Mouse (Mus musculus): ENCODE results near the gene Gm1043. TPM values are rescaled to one million over a fixed set of nuclear protein-coding genes. Genes with fewer than 3 reads are reported as not detected.

Gm1043 gene
- 10 to 100 TPM; 17.5 to 21.6 TPM for total RNA-seq (2021)
- long read RNA-seq, experiment 1, partial matches to known transcripts: 0 of 11 reads
- long read RNA-seq, experiment 1, other reads (novel, unspliced or antisense): 10 of 11 reads
- long read RNA-seq, experiment 2, partial matches to known transcripts: 1 of 15 reads
- long read RNA-seq, experiment 2, other reads (novel, unspliced or antisense): 13 of 15 reads

- no peak for DNase-seq (ENCODE audit: low spot score in 2 of 2)
Observed at GRCm38 (mm10) chr5:37085241-37085640, at the start of gene Gm1043. Gene Gm1043, plus strand, starts transcription at chr5:37085370.

- peak in 1 of 2 experiments; percentile 57 for DNase-seq (ENCODE audit: low spot score in 2 of 2)
Observed at GRCm38 (mm10) chr5:37035896-37036295, 49.3 kb upstream of the Gm1043 start.

DNA sequence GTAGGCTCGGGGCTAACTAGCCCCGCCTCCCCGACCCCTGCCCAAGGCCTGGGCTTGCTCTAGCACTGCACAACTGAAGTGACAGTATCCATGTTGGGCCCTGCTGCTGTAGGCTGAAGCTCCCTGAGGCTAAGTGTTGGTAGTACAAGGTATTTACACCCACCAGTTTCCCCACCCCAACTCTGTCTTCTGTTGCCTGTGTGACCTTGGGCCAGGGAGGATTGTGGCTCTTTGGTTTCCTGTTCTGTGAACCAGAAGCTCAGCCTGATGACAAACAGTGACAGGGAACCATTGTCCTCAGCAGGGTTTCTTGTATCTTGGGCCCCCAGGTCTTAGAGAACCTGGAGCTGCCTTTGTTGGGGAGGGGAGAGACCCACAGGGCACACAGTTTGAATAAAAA is 48.3 kb upstream of the Gm1043 start:
- no peak for DNase-seq (ENCODE audit: low spot score in 2 of 2)

GRCm38 (mm10) chr5:37039908-37040307 is 45.3 kb upstream of the Gm1043 start:
- no peak for DNase-seq (ENCODE audit: low spot score in 2 of 2)

- DNase-seq (ENCODE audit: low spot score in 2 of 2): no peak
Observed at GRCm38 (mm10) chr5:37040711-37041110, 44.5 kb upstream of the Gm1043 start.

GRCm38 (mm10) chr5:37041651-37042050 is 43.5 kb upstream of the Gm1043 start:
- DNase-seq (ENCODE audit: low spot score in 2 of 2): no peak

DNA sequence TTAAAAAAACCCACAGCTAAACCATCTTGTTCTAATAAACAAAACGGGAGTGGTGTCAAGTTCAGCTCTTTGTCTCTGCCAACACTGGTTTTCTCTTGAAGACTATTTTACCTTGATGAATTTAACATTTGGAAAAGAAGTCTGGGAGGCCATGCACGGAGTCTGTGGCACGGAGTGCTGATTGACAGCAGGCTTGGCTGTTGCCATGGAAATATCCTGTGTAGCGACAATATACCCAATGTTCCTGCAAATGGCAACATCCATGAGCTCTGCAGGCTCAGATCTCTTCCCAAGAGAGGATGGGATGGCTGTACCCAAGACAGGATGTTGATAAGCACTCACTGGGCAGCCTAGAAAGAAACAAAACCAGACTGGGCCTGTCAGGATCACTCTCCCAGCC is 42.2 kb upstream of the Gm1043 start:
- DNase-seq (ENCODE audit: low spot score in 2 of 2): peak in 1 of 2 experiments; percentile 66

GRCm38 (mm10) chr5:37044793-37045192 is 40.4 kb upstream of the Gm1043 start:
- DNase-seq (ENCODE audit: low spot score in 2 of 2): no peak

GRCm38 (mm10) chr5:37045582-37045981 is 39.6 kb upstream of the Gm1043 start:
- no peak for DNase-seq (ENCODE audit: low spot score in 2 of 2)

DNA sequence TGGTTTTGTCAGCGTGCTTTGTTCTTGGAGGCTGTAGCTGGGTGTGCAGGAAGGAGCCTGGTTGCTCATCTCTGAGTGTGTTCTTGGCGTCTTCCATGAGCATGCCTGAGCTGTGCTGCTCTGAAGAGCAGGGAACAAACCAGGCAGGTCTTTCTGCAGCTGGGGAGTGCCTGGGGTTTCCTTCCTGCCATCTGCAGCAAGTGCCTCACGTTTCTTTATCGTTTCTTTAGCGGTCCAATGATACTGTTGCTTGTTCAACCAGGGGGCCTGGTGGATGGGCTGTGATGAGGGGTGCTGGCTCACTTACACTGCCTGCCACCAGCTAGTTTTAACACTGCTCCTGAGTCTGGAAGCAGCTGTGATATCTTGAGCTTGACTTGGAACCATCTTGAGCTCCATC is 38.4 kb upstream of the Gm1043 start:
- no peak for DNase-seq (ENCODE audit: low spot score in 2 of 2)

- no peak for DNase-seq (ENCODE audit: low spot score in 2 of 2)
Observed at GRCm38 (mm10) chr5:37047206-37047915, 37.8 kb upstream of the Gm1043 start.

DNA sequence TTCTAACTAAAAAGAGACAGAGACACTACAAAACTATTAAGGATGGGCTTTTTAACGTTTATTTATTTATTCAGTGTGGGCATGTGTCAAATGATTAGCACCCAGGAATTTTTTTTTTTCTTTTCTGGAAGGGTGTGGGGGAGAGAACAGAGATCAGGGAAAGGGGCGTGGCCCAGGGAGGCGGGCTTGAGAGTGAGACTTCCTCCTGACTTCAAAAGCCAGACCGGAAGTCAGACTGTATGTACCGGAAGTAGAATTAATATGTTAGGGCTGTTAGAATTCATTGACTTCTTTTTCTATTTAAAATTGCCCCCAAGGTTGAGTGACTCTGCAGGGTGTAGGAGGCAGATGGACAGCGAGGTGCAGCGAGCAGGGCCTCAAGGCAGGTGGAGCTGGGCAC is 37.2 kb upstream of the Gm1043 start:
- DNase-seq (ENCODE audit: low spot score in 2 of 2): no peak

DNA sequence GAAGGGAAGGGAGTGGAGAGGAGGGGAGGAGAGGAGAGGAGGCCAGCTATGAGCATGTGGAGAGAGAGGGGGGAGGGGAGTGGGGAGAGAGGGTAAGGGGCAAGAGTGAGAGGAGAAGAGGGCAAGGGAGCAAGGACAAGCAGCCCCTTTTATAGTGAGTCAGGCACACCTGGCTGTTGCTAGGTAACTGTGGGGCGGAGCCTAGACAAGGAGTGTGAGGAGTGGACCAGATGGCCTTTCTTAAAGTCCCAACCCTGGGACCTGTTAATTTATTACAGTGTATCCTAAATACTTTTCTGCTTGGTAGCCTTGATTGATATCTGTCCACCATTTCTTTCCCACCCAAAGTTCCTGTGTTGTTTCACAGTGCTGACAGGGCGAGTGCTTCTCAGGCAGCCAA is 36.1 kb upstream of the Gm1043 start:
- no peak for DNase-seq (ENCODE audit: low spot score in 2 of 2)

- DNase-seq (ENCODE audit: low spot score in 2 of 2): no peak
Observed at GRCm38 (mm10) chr5:37050521-37051373, 34.4 kb upstream of the Gm1043 start.

GRCm38 (mm10) chr5:37051374-37052100 is 33.6 kb upstream of the Gm1043 start:
- no peak for DNase-seq (ENCODE audit: low spot score in 2 of 2)

DNA sequence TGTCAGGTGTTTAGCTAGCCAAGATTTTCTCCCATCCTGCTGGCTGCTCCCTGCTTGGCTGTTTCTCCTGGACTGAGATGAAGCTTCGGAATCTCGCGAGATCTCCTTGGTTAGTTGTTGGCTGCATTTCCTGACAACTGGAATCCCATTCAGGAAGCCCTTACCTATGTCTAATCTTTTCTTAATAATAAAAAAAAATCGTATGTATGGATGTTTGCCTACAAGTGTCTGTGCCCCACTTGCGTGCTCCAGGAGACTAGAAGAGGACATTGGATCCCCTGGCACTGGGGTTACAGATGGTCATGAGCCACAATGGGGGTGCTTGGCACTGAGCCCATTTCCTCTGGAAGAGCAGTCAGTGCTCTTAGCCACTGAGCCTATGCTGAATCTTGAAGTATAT is 32.3 kb upstream of the Gm1043 start:
- DNase-seq (ENCODE audit: low spot score in 2 of 2): peak; percentile 26 to 60

DNA sequence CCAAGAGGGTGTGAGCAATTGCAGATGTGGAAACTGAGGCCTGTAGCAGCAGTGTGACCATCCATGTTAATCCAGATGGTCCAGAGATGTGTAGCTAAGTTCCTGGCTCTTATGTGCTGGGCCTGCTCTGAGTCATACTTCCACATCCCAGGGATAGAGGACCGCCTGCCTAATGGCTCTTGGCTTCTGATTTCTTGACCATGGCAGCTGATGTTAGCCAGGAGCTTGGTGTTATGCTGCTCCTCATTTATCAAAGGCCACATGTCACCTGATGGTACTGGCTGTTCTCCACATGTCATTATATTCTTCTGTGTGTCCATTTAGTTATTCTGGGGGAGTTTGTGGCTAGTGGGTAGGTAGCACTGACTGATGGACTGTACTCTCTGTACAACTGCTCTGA is 29.4 kb upstream of the Gm1043 start:
- DNase-seq (ENCODE audit: low spot score in 2 of 2): no peak

- no peak for DNase-seq (ENCODE audit: low spot score in 2 of 2)
Observed at GRCm38 (mm10) chr5:37056471-37056870, 28.7 kb upstream of the Gm1043 start.

DNA sequence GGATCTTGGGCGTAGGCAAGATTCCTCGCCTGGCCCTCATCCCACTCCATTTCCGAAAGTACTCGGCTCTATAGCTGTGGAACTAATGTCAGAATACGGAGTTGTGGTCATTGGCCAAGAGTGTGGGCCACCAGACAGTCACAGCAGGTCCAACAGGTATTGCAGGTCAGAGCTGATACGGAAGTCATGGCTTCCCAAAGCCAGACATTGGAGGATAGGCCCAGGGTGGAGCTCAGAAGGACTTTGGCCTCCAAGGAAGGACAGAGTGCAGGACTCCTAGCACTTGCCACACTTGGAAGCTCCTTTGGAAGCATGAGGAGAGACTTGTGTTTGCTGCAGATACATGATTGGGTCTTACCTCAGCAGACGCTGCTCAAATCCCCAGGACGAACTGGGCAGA is 23.6 kb upstream of the Gm1043 start:
- no peak for DNase-seq (ENCODE audit: low spot score in 2 of 2)

DNA sequence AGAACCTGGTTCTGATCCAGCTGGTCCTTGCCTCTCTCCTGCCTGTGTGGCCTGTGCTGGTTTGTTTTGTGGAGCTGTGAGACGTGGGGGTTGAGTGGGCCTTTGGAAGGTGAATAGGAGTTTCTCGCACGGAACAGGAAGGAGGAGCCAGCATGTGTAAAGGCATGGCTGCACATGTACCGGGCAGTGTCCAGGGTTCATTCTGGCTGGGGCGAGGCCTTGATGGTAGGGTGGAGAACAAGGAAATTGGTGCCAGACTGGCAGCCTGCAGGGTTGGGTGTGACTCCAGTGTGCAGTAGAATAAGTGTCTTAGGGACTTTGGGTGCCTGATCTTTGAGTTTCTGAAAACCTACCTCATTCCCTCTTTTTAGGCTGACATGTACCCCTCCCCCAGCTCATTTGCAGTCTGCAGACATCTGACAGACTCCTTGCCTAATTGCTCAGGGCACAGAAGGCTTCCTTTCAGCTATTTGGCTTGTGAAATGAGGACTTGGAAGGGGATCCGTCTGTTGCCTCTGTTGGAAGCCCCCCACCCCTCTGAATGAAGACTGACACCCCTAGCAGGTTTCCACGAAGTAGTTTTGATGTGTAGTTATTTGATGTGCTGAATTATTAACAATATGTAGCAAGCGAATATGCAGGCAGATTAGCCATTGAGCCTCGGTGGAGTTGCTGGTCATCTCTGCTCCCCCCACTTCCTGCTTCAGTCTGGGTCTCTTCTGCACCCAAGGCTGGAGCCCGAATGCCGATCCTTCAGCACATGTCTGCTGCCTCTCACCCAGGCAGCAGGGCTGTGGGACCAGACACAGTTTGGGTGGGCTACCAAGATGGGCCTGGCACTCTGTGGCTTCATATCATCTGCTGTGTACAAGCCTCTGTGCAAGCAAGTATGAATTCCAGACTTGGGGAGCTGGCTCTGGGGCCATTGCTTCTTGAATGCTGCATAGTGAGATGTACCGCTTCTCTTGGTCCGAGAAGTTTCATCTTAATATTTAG is 20.4 kb upstream of the Gm1043 start:
- DNase-seq (ENCODE audit: low spot score in 2 of 2): peak; percentile 37 to 58
